Mouse (Mus musculus) liver, embryonic 16.5 days (tissue): Measurements from ENCODE around the gene Saysd1. TPM values are rescaled to one million over a fixed set of nuclear protein-coding genes. Genes with fewer than 3 reads are reported as not detected.

ENCODE experiments used
- ATAC-seq: fragments of 200-750 bp; cut with Nextera tagmentation; 2 replicates; pipeline ENCODE4 v1.8.0; 2017; ENCODE audit warnings: low read depth, mild to moderate bottlenecking, moderate number of reproducible peaks, moderate library complexity
- H3K27ac ChIP-seq: fragments of 300-500 bp; sonication (generic); 2 replicates; pipeline ENCODE4 v1.5.1; 2014; ENCODE audit warnings: mild to moderate bottlenecking, low read length
- H3K27me3 ChIP-seq: fragments of 300-500 bp; sonication (generic); 2 replicates; pipeline ENCODE4 v1.6.1; 2014; ENCODE audit warnings: low read depth, low read length, mixed read lengths; ENCODE audit not compliant: control insufficient read depth, insufficient read depth
- H3K36me3 ChIP-seq: fragments of 300-500 bp; sonication (generic); 2 replicates; pipeline ENCODE4 v1.6.1; 2014; ENCODE audit warnings: mild to moderate bottlenecking; ENCODE audit not compliant: control insufficient read depth, insufficient read depth
- H3K4me1 ChIP-seq: fragments of 300-500 bp; sonication (generic); 2 replicates; pipeline ENCODE4 v1.6.1; 2014; ENCODE audit warnings: low read depth, low read length, mixed read lengths; ENCODE audit not compliant: control insufficient read depth
- H3K4me2 ChIP-seq: fragments of 300-500 bp; sonication (generic); 2 replicates; pipeline ENCODE4 v1.6.1; 2014; ENCODE audit warnings: low read depth, low read length, mixed read lengths
- H3K4me3 ChIP-seq: fragments of 300-500 bp; sonication (generic); 2 replicates; pipeline ENCODE4 v1.5.1; 2014; ENCODE audit warnings: low read depth, mild to moderate bottlenecking, low read length
- H3K9ac ChIP-seq: fragments of 300-500 bp; sonication (generic); 2 replicates; pipeline ENCODE4 v1.6.1; 2014; ENCODE audit warnings: low read depth, low read length
- H3K9me3 ChIP-seq: fragments of 300-500 bp; sonication (generic); replicated peaks from 2 replicates; pipeline ENCODE4 v1.6.1; 2016; ENCODE audit warnings: low read length; ENCODE audit not compliant: control insufficient read depth
- WGBS: fragments of 180-500 bp; shearing (Covaris S2); extraction: QIAGEN DNeasy Blood & Tissue Kit; methylation state at CpG from one replicate; pipeline ENCODE4 v1.1.7; 2014; ENCODE audit not compliant: insufficient replicate concordance; 5-methylcytosine and 5-hydroxymethylcytosine counted together
- polyA plus RNA-seq: library from polyadenylated mRNA; unstranded; fragments of >200 nt; fragmentation: Nextera tagmentation; extraction: Ambion mirVana; gene quantifications from 2 replicates; pipeline ENCODE4 v1.2.1, GENCODE M21; 2015

Gene Saysd1
- polyA plus RNA-seq, 1 experiment from 2014 or later: 4.0 TPM

DNA sequence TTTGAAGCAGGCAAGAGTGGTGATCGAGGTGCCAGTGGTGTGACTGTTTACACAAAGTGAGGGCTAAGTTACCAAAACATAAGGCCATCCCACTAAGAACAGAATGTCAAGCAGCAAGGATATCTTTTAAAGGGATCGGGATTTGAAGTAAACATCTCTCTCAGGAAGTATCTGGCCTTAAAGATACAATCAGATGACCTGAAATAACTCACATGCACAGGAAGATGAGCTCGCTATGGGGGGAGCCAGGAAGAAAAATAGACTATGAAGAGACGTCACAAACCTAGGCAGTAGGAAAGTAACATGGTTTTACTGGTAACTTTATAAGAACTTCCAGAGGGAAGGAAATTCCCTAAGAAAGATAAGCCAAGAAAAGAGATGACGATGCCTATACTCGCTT, 32.1 kb downstream of the Saysd1 start:
- no peak overlapping the region for H3K27ac ChIP-seq
- H3K9ac ChIP-seq: no peak overlapping the region
- H3K4me2 ChIP-seq: no peak overlapping the region
- no peak for ATAC-seq
- 33% methylated on average over 6 of the region's 6 CpGs for WGBS
- H3K9me3 ChIP-seq: no peaks in the 10 kb centered on the region
- H3K27me3 ChIP-seq: no peaks in the 10 kb centered on the region
- H3K36me3 ChIP-seq: no peaks in the 10 kb centered on the region
- no peaks in the 10 kb centered on the region for H3K4me1 ChIP-seq
- no peak overlapping the region for H3K4me3 ChIP-seq

DNA sequence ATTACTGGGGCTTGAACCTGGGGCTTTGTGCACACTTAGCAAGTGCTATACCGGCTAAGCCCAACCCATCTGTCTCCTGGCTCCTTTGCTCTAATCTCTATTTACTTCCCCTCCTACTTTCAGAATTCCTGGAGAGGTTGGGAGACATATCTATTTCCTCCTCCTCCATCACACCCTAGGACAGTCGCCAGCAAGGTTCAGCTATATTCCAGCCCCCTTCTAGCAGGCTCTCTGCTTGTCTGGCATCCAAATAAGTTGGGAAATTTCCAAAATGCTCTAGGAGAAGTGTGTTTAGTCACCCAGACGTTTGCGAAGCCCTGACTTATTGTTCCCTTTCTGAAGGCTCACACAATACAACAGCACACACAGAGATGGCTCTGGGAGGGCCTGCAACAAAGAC, 35.1 kb downstream of the Saysd1 start:
- H3K36me3 ChIP-seq: no peaks in the 10 kb centered on the region
- H3K4me1 ChIP-seq: no peaks in the 10 kb centered on the region
- no peak overlapping the region for H3K4me3 ChIP-seq
- H3K9me3 ChIP-seq: no peaks in the 10 kb centered on the region
- H3K27me3 ChIP-seq: no peaks in the 10 kb centered on the region
- 47% methylated on average over 4 of the region's 4 CpGs for WGBS
- no peak overlapping the region for H3K4me2 ChIP-seq
- no peak overlapping the region for H3K9ac ChIP-seq
- no peak for ATAC-seq
- H3K27ac ChIP-seq: no peak overlapping the region

DNA sequence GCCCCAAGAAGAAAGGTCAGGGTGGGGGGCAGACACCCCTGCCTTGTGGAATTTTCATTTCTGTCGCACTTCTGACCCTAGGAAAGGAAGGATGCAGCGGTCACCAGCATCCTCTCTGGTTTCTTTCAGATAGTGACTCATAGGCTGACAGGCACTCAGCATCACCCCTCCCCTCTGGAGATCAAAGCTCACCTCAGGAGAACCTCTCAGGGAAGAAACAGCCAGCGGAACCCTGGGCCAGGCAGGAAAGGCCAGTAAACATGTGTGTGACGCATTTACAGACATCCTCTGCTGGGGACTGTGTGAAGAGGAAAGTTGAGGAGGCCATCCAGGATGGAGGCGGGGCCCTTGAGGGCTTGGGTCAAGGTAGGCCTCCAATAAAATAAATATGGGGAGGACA, 40.3 kb downstream of the Saysd1 start:
- Histone ChIP-seq H3K27me3 (no peaks in the 10 kb centered on the region), H3K4me2 (no peak overlapping the region), H3K9ac (no peak overlapping the region), H3K36me3 (no peaks in the 10 kb centered on the region), H3K4me1 (no peaks in the 10 kb centered on the region), H3K9me3 (no peaks in the 10 kb centered on the region), H3K4me3 (no peak overlapping the region), H3K27ac (no peak overlapping the region)
- no peak; the same call in 1 of the 2 replicates for ATAC-seq
- WGBS: 24% methylated on average over 5 of the region's 5 CpGs

DNA sequence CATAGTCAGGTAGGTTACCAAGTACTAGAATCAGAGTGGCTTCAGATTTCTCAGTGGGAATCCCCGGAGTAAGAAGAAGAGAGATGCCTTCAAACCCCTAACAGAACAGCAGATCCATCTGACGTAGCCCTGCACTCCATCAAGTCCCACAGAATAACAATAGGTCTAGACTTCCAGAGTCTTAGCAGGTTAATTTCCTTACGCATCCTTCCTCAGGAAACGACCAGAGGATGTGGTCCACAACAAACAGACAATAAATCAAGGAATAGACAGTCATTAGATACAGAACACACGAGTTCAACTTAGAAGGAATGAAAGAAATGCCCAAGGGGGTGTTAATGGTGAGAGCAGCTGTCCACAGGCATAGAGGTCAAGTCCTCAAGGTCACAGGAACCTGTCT, 43.4 kb downstream of the Saysd1 start:
- no peak for ATAC-seq
- WGBS: 19% methylated on average over 5 of the region's 5 CpGs
- H3K4me2 ChIP-seq: no peak overlapping the region
- no peak overlapping the region for H3K9ac ChIP-seq
- no peaks in the 10 kb centered on the region for H3K9me3 ChIP-seq
- no peaks in the 10 kb centered on the region for H3K27me3 ChIP-seq
- H3K4me1 ChIP-seq: no peaks in the 10 kb centered on the region
- H3K36me3 ChIP-seq: no peaks in the 10 kb centered on the region
- no peak overlapping the region for H3K4me3 ChIP-seq
- H3K27ac ChIP-seq: no peak overlapping the region

DNA sequence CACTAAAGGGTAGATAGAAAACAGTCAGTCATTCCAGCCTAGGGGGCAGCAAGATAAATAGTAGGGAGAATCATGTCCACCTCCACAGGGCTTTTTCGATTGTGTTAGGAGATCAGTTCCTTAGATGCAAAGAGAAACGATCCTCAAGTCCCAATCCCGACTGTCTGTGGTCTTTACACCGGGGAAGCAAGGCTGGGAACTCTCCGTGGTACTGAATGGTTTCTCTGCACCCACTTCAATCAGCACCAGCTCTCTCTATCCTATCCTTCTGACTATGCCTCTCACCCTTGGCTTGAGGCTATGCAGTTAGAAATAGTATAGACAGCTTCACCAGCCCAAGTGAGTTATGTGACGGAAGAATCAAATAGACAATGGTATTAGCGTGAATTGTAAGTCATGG, 44.8 kb downstream of the Saysd1 start:
- Histone ChIP-seq H3K4me1 (no peaks in the 10 kb centered on the region), H3K27ac (no peak overlapping the region), H3K27me3 (no peaks in the 10 kb centered on the region), H3K36me3 (no peaks in the 10 kb centered on the region), H3K4me2 (no peak overlapping the region), H3K9me3 (no peaks in the 10 kb centered on the region), H3K9ac (no peak overlapping the region), H3K4me3 (no peak overlapping the region)
- WGBS: 15% methylated on average over 7 of the region's 7 CpGs
- ATAC-seq: no peak

DNA sequence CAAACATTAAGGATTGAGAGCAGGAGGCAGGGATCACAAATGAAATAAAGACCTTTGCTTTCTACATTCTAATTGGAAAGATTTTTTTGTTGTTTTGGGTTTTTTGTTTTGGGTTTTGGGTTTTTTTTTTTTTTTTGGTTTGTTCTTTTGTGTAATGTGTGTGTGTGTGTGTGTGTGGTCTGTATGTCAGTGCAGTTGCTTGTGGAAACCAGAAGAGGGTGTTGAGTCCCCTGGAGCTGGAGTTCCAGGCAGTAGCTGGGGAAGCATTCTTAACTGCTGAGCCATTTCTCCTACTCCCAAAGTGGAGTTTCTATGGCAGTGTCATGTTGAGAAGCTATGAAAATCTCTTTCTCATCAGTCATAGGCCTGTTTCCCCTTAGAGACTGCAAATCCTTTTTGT, 54.0 kb downstream of the Saysd1 start:
- Histone ChIP-seq H3K9me3 (no peaks in the 10 kb centered on the region), H3K4me3 (no peak overlapping the region), H3K27me3 (no peaks in the 10 kb centered on the region), H3K36me3 (no peaks in the 10 kb centered on the region), H3K9ac (no peak overlapping the region), H3K4me2 (no peak overlapping the region), H3K27ac (no peak overlapping the region), H3K4me1 (peaks cover 20% of the 10 kb centered on the region)
- no peak for ATAC-seq

DNA sequence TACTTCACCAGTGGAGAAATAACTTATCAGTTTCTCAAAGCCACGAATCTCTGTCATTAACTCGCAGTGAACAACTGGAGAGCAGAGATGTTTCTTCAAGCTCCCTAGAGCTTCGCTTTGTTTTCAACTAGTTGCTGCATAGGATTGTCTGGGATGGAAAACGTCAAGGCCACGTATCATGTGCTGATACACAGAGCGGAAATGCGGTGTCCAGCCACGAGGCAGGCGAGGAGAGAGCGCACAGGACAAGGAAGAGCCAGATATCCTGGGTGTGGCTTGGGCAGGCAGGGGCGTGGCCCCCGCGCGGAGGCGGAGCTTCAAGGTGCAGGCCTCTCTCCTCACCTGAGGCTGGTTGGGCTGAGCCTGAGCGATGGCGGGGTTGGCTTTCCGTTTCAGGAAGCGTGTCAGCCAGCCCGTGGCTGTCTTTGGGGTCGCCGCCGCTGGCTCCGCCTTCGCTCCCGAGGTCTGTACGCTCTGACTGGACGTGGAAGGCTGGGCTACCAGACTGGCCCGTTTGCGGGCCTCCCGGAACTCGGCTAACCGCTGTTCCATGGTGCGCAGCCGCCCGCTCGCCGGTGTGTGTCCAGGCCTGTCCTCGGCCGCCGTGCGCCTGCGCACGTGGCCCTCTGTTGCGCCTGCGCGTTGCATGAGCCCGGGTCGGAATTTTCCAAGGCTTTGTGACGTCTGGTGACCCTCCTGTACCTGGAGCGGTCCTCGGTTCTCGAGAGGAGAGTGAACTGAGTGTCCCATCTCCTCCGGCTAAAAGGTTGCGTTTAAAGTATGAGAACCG, 55.6 kb downstream of the Saysd1 start:
- H3K27me3 ChIP-seq: no peaks in the 10 kb centered on the region
- H3K36me3 ChIP-seq: no peaks in the 10 kb centered on the region
- WGBS: 1% methylated on average over 56 of the region's 56 CpGs
- H3K27ac ChIP-seq: peak overlapping the region; percentile 90
- H3K4me1 ChIP-seq: peaks cover 20% of the 10 kb centered on the region
- peak overlapping the region; percentile 83 for H3K4me2 ChIP-seq
- no peaks in the 10 kb centered on the region for H3K9me3 ChIP-seq
- peak overlapping the region; percentile 68 for H3K4me3 ChIP-seq
- ATAC-seq: peak; percentile 95
- peak overlapping the region; percentile 61 for H3K9ac ChIP-seq

DNA sequence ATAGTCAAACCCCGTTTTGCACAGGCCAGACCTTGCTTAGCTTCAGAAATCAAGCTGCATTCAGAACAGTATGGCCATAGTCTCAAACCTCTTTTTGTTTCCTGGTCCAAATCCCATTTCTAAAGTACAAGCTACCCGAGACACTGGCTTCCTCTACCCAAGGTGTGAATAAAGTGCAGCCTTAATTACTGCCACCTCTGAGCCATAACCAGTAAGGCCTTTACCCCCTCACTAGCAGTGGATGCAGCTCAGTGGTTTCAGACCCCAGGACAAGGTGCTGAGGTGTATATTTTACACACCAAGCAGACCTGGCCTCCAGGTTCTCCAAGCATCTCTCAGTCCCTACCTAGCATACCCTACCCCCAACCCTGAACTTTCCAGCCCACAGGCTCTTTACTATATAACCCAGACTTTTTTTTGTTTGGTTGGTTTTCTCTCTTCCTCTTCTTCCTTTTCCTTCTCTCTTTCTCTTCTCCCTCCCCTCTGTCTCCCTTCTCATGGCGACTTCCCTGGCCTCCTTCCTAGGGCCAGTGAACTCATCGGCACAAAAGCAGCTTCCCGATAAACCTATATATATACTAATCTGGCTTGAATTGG, 56.3 kb downstream of the Saysd1 start:
- H3K9ac ChIP-seq: 0 out of 2 replicates have a peak overlapping the region, but pooled peaks have one; percentile 1
- H3K4me2 ChIP-seq: peak overlapping the region; percentile 83
- peaks cover 20% of the 10 kb centered on the region for H3K4me1 ChIP-seq
- no peaks in the 10 kb centered on the region for H3K9me3 ChIP-seq
- H3K4me3 ChIP-seq: peak overlapping the region; percentile 68
- H3K36me3 ChIP-seq: no peaks in the 10 kb centered on the region
- WGBS: 37% methylated on average over 5 of the region's 5 CpGs
- no peak for ATAC-seq
- H3K27me3 ChIP-seq: no peaks in the 10 kb centered on the region
- H3K27ac ChIP-seq: peak overlapping the region; percentile 90

DNA sequence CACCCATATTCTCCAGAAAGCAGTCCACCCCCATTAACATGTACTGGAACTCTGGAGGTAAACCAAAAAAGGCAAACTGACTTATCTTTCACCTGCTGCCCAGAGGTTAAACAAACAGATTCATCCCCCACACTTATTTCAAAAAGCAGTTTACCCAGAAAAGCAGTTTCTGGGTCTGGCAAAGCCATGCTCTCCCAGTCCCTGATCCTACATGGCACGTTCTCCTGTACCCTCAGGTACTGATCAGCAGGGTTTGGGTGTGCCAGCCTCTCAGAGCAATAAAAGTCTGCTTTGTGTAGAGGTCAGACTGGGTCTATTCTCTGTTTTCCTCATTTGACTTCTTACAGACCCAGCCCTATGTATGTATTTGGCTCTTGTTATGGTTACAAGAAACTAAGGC, 57.2 kb downstream of the Saysd1 start:
- Histone ChIP-seq H3K4me1 (peaks cover 20% of the 10 kb centered on the region), H3K36me3 (no peaks in the 10 kb centered on the region), H3K9ac (no peak overlapping the region), H3K27ac (peak overlapping the region; percentile 62), H3K27me3 (no peaks in the 10 kb centered on the region), H3K9me3 (no peaks in the 10 kb centered on the region), H3K4me2 (no peak overlapping the region), H3K4me3 (no peak overlapping the region)
- WGBS: 45% methylated on average over 1 of the region's 1 CpGs
- ATAC-seq: no peak
